Mouse (Mus musculus): ENCODE results near the gene Sema4c.

DNA sequence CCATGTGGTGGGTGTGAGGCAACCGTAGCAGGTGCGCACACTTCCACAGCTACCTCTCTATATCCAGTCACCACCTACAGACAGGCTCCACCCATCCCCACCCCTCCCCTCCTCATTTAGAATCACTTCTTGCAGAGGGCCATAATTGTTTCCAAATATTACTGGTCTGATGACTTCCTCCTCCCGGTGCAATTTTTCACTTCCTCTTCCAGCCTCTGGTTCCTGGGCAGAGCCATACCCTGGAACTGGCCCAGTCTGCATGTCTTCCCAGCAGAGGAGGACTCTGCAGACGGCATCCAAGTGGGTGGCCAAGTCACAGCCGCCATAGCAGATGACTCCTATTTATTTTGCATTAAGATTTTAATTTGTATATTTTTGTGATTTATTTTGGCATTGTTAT is 49.9 kb downstream of the Sema4c start:
- TF ChIP-seq CTCF (IDR thresholded peaks at IDR 0.05; ENCODE audit: insufficient read depth, low read depth, low read length) (no peak), POLR2A (IDR thresholded peaks at IDR 0.05; ENCODE audit: insufficient read depth, low read depth, low read length) (no peak)

Measured in olfactory bulb, adult 2 months (tissue).